Mouse (Mus musculus): ENCODE data around the gene Ccdc105. TPM values are rescaled to one million over a fixed set of nuclear protein-coding genes. Genes with fewer than 3 reads are reported as not detected.

Ccdc105 gene
- not detected in 2 replicates for total RNA-seq (2015; ENCODE audit: low replicate concordance)
- total RNA-seq (2017; ENCODE audit: low replicate concordance) = not detected in 2 replicates

- no peak for ATAC-seq (replicated peaks; ENCODE audit: low FRiP score, poor library complexity, severe bottlenecking)
Observed at GRCm38 (mm10) chr10:78752452-78753191, at the start of gene Ccdc105. TSS of gene Ccdc105 (minus strand) at chr10:78753065.

- ATAC-seq (replicated peaks; ENCODE audit: low FRiP score, poor library complexity, severe bottlenecking) = no peak
Observed at GRCm38 (mm10) chr10:78801449-78801848, 48.6 kb upstream of the Ccdc105 start.

GRCm38 (mm10) chr10:78790561-78790960, 37.7 kb upstream of the Ccdc105 start:
- no peak for ATAC-seq (replicated peaks; ENCODE audit: low FRiP score, poor library complexity, severe bottlenecking)

GRCm38 (mm10) chr10:78787566-78788087, 34.8 kb upstream of the Ccdc105 start:
- ATAC-seq (replicated peaks; ENCODE audit: low FRiP score, poor library complexity, severe bottlenecking) = no peak

- ATAC-seq (replicated peaks; ENCODE audit: low FRiP score, poor library complexity, severe bottlenecking) = no peak
Observed at GRCm38 (mm10) chr10:78779981-78780651, 27.3 kb upstream of the Ccdc105 start, which contains the start of gene Slc1a6. TSS of gene Slc1a6 (plus strand) at chr10:78780496.

- no peak for ATAC-seq (replicated peaks; ENCODE audit: low FRiP score, poor library complexity, severe bottlenecking)
Observed at GRCm38 (mm10) chr10:78779527-78779926, 26.7 kb upstream of the Ccdc105 start.

- ATAC-seq (replicated peaks; ENCODE audit: low FRiP score, poor library complexity, severe bottlenecking) = no peak
Observed at GRCm38 (mm10) chr10:78775830-78776229, 23.0 kb upstream of the Ccdc105 start.

- ATAC-seq (replicated peaks; ENCODE audit: low FRiP score, poor library complexity, severe bottlenecking) = no peak
Observed at GRCm38 (mm10) chr10:78765570-78765969, 12.7 kb upstream of the Ccdc105 start.

- no peak for ATAC-seq (replicated peaks; ENCODE audit: low FRiP score, poor library complexity, severe bottlenecking)
Observed at GRCm38 (mm10) chr10:78756021-78756420, 3.2 kb upstream of the Ccdc105 start.

- ATAC-seq (replicated peaks; ENCODE audit: low FRiP score, poor library complexity, severe bottlenecking) = no peak
Observed at GRCm38 (mm10) chr10:78748946-78749345, 3.9 kb downstream of the Ccdc105 start.

- ATAC-seq (replicated peaks; ENCODE audit: low FRiP score, poor library complexity, severe bottlenecking) = no peak
Observed at GRCm38 (mm10) chr10:78748161-78748560, 4.7 kb downstream of the Ccdc105 start.

GRCm38 (mm10) chr10:78747035-78747721, 5.7 kb downstream of the Ccdc105 start:
- ATAC-seq (replicated peaks; ENCODE audit: low FRiP score, poor library complexity, severe bottlenecking) = no peak

GRCm38 (mm10) chr10:78745453-78746232, 7.2 kb downstream of the Ccdc105 start:
- ATAC-seq (replicated peaks; ENCODE audit: low FRiP score, poor library complexity, severe bottlenecking) = no peak

GRCm38 (mm10) chr10:78743721-78744120, 9.1 kb downstream of the Ccdc105 start:
- no peak for ATAC-seq (replicated peaks; ENCODE audit: low FRiP score, poor library complexity, severe bottlenecking)

GRCm38 (mm10) chr10:78739821-78740220, 13.0 kb downstream of the Ccdc105 start:
- no peak for ATAC-seq (replicated peaks; ENCODE audit: low FRiP score, poor library complexity, severe bottlenecking)

- no peak for ATAC-seq (replicated peaks; ENCODE audit: low FRiP score, poor library complexity, severe bottlenecking)
Observed at GRCm38 (mm10) chr10:78727876-78728275, 25.0 kb downstream of the Ccdc105 start.

- ATAC-seq (replicated peaks; ENCODE audit: low FRiP score, poor library complexity, severe bottlenecking) = no peak
Observed at GRCm38 (mm10) chr10:78727035-78727434, 25.8 kb downstream of the Ccdc105 start.

- ATAC-seq (replicated peaks; ENCODE audit: low FRiP score, poor library complexity, severe bottlenecking) = no peak
Observed at GRCm38 (mm10) chr10:78723416-78723815, 29.4 kb downstream of the Ccdc105 start.

GRCm38 (mm10) chr10:78722654-78723053, 30.2 kb downstream of the Ccdc105 start:
- no peak for ATAC-seq (replicated peaks; ENCODE audit: low FRiP score, poor library complexity, severe bottlenecking)

- ATAC-seq (replicated peaks; ENCODE audit: low FRiP score, poor library complexity, severe bottlenecking) = no peak
Observed at GRCm38 (mm10) chr10:78722036-78722435, 30.8 kb downstream of the Ccdc105 start.

Data from erythroid progenitor cell, adult 5-6 weeks (primary cell).